Comparison of ENCODE assay signal across 15 mouse cellular contexts in the genomic region with DNA sequence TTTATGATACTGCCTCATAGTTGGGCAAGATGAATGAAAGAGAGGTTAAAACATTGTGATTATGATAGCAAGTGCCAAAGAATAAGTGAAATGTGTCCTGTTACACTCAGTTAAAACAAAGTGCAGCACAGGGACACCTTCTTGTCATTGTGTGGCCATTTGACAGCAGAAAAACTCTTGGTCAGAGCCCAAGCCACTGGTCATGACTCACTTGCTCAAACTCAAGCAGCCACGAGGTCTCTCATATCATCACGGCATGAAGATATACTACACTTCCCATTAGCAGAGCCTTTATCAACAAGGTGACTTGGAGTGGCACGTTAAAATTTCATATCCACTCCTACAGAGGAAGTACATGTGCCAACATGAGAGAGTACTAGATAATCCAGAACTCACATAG.
DNase-seq lines count a peak whose midpoint lies in the region; ATAC-seq lines count a peak whose summit lies in the region.
"Had no signal": no experiment of that assay in that cellular context is flagged by ENCODE, and none has a peak within 500 bp of the region (broad histone marks: within the 10 kb centered on the region; RNA-seq: fewer than 3 reads in every experiment).

No protein-coding gene starts in this region.

- DNase-seq in cerebellum, adult 11 months, result peak; percentile 39
- no peak for DNase-seq in cerebellum, adult 11-12 months
- DNase-seq in hindbrain, embryonic 14.5 days (ENCODE audit: low spot score), result no peak
- peak; percentile 17 to 49 for DNase-seq in heart, adult 9 months (ENCODE audit: low spot score in 2 of 2)
- no peak for DNase-seq in lung, postnatal 25 days (ENCODE audit: low spot score)
- no peak for DNase-seq in layer of hippocampus, adult 8-10 months (ENCODE audit: low spot score in 2 of 2)
- DNase-seq: embryo, embryonic 11 days; kidney, postnatal 10 days; layer of hippocampus, adult 9-11 months; thymus, postnatal 25 days had no signal

- H3K4me2 ChIP-seq in hindbrain, embryonic 14.5 days (replicated peaks), result peak overlapping the region; percentile 97
- no peak overlapping the region for H3K4me2 ChIP-seq in hindbrain, embryonic 12.5 days (replicated peaks)
- peak overlapping the region; percentile 33 for H3K4me2 ChIP-seq in neural tube, embryonic 15.5 days
- H3K4me2 ChIP-seq: intestine, embryonic 15.5 days; liver, embryonic 11.5 days had no signal

- H3K36me3 ChIP-seq in hindbrain, embryonic 14.5 days (replicated peaks; ENCODE audit: control insufficient read depth, insufficient read depth), result no peaks in the 10 kb centered on the region
- H3K36me3 ChIP-seq in hindbrain, embryonic 12.5 days, result no peaks in the 10 kb centered on the region
- no peaks in the 10 kb centered on the region for H3K36me3 ChIP-seq in neural tube, embryonic 15.5 days
- H3K36me3 ChIP-seq: intestine, embryonic 15.5 days had no signal

- H3K9ac ChIP-seq in hindbrain, embryonic 14.5 days, result no peak overlapping the region
- H3K9ac ChIP-seq in hindbrain, embryonic 12.5 days, result no peak overlapping the region
- H3K9ac ChIP-seq in neural tube, embryonic 15.5 days (replicated peaks), result no peak overlapping the region
- H3K9ac ChIP-seq: intestine, embryonic 15.5 days had no signal

- H3K27me3 ChIP-seq in hindbrain, embryonic 14.5 days (ENCODE audit: control insufficient read depth, insufficient read depth, low read length), result no peaks in the 10 kb centered on the region
- H3K27me3 ChIP-seq in hindbrain, embryonic 12.5 days, result no peaks in the 10 kb centered on the region
- no peaks in the 10 kb centered on the region for H3K27me3 ChIP-seq in neural tube, embryonic 15.5 days (replicated peaks)
- H3K27me3 ChIP-seq: intestine, embryonic 15.5 days had no signal

- H3K4me3 ChIP-seq in hindbrain, embryonic 14.5 days (replicated peaks; ENCODE audit: low read length), result no peak overlapping the region; the same call in 1 of the 2 replicates
- H3K4me3 ChIP-seq in hindbrain, embryonic 12.5 days, result no peak overlapping the region
- H3K4me3 ChIP-seq in neural tube, embryonic 15.5 days (replicated peaks), result no peak overlapping the region
- H3K4me3 ChIP-seq: intestine, embryonic 15.5 days; myocyte had no signal

- no peak overlapping the region for H3K27ac ChIP-seq in hindbrain, embryonic 14.5 days
- no peak overlapping the region for H3K27ac ChIP-seq in hindbrain, embryonic 12.5 days
- H3K27ac ChIP-seq in neural tube, embryonic 15.5 days (replicated peaks), result no peak overlapping the region
- H3K27ac ChIP-seq: intestine, embryonic 15.5 days had no signal

- peaks cover 5% of the 10 kb centered on the region; the same call in 1 of the 2 replicates for H3K4me1 ChIP-seq in hindbrain, embryonic 14.5 days (replicated peaks; ENCODE audit: control insufficient read depth, insufficient read depth, low read length)
- H3K4me1 ChIP-seq in hindbrain, embryonic 12.5 days, result peaks cover 12% of the 10 kb centered on the region
- H3K4me1 ChIP-seq in neural tube, embryonic 15.5 days, result peaks cover 30% of the 10 kb centered on the region

- 82% methylated on average over 3 of the region's 3 CpGs for WGBS in hindbrain, embryonic 14.5 days
- WGBS in hindbrain, embryonic 12.5 days, result 85% methylated on average over 3 of the region's 3 CpGs
- WGBS in neural tube, embryonic 15.5 days, result 68% methylated on average over 3 of the region's 3 CpGs

- no peaks in the 10 kb centered on the region for H3K9me3 ChIP-seq in hindbrain, embryonic 14.5 days (ENCODE audit: control insufficient read depth, low read length)
- no peaks in the 10 kb centered on the region for H3K9me3 ChIP-seq in hindbrain, embryonic 12.5 days (replicated peaks)
- no peaks in the 10 kb centered on the region for H3K9me3 ChIP-seq in neural tube, embryonic 15.5 days (replicated peaks)
- H3K9me3 ChIP-seq: intestine, embryonic 15.5 days had no signal

- no peak for ATAC-seq in hindbrain, embryonic 14.5 days (ENCODE audit: low FRiP score)
- ATAC-seq in hindbrain, embryonic 12.5 days (ENCODE audit: low FRiP score), result no peak
- no peak for ATAC-seq in neural tube, embryonic 15.5 days (ENCODE audit: low FRiP score)
- ATAC-seq: intestine, embryonic 15.5 days had no signal

Comparison
In these comparisons a context has a peak if more than half of its experiments do, and no peak if none do; other contexts are left out.
1. DNase-seq: peak in cerebellum, adult 11 months (single experiment) and heart, adult 9 months (2 of 2); none in cerebellum, adult 11-12 months (single experiment), hindbrain, embryonic 14.5 days (single experiment), lung, postnatal 25 days (single experiment) and layer of hippocampus, adult 8-10 months (0 of 2).